In genomic region chr17:79078248-79078647, GRCm38 (mm10) we compare ENCODE assay signal across 14 mouse cellular contexts.
"Had no signal": no experiment of that assay in that cellular context is flagged by ENCODE, and none has a peak within 500 bp of the region (broad histone marks: within the 10 kb centered on the region; RNA-seq: fewer than 3 reads in every experiment).

No protein-coding gene starts in this region.

- H3K9me3 ChIP-seq: kidney, embryonic 15.5 days; limb, embryonic 10.5 days; liver, embryonic 15.5 days; midbrain, embryonic 10.5 days; neural tube, embryonic 12.5 days had no signal

- DNase-seq: kidney, adult 2 months; midbrain, embryonic 14.5 days; right cerebral cortex, postnatal 4 days; spleen, adult 18-20 months; thymus, adult 18-20 months; thymus, postnatal 25 days had no signal

- H3K4me1 ChIP-seq: kidney, embryonic 15.5 days; limb, embryonic 10.5 days; liver, embryonic 15.5 days; midbrain, embryonic 10.5 days; neural tube, embryonic 12.5 days had no signal

- H3K27ac ChIP-seq: kidney, embryonic 15.5 days; left cerebral cortex, adult 2 months; limb, embryonic 10.5 days; liver, embryonic 15.5 days; midbrain, embryonic 10.5 days; neural tube, embryonic 12.5 days had no signal

- H3K27me3 ChIP-seq: kidney, embryonic 15.5 days; liver, embryonic 15.5 days; neural tube, embryonic 12.5 days had no signal

- H3K4me3 ChIP-seq: kidney, embryonic 15.5 days; left cerebral cortex, adult 2 months; limb, embryonic 10.5 days; liver, embryonic 15.5 days; midbrain, embryonic 10.5 days; neural tube, embryonic 12.5 days had no signal

- H3K9ac ChIP-seq: kidney, embryonic 15.5 days; liver, embryonic 15.5 days; lung, embryonic 14.5 days; neural tube, embryonic 12.5 days had no signal

- H3K4me2 ChIP-seq: kidney, embryonic 15.5 days; liver, embryonic 11.5 days; liver, embryonic 15.5 days; lung, embryonic 14.5 days; neural tube, embryonic 12.5 days had no signal

- H3K36me3 ChIP-seq: kidney, embryonic 15.5 days; limb, embryonic 10.5 days; liver, embryonic 15.5 days; midbrain, embryonic 10.5 days; neural tube, embryonic 12.5 days had no signal
